Mouse (Mus musculus): ENCODE measurements around the gene Pcyt1a. TPM values are rescaled to one million over a fixed set of nuclear protein-coding genes. Genes with fewer than 3 reads are reported as not detected.

Pcyt1a gene
- total and polyA plus RNA-seq, 3 experiments: 44.3 to 133 (median 110) TPM

GRCm38 (mm10) chr16:32427506-32427905, 3.2 kb upstream of the Pcyt1a start:
- H3K36me3 ChIP-seq (ENCODE audit: control insufficient read depth, insufficient read depth, low read length): peaks cover 5% of the 10 kb centered on the region
- WGBS: 95% methylated on average over 3 of the region's 3 CpGs
- intact Hi-C loops (cut with DNase I): no loop called here
- no peak for TF ChIP-seq CTCF (IDR thresholded peaks at IDR 0.05)
- TF ChIP-seq EP300 (IDR thresholded peaks at IDR 0.05; ENCODE audit: insufficient read depth, low read depth, low read length): no peak
- no peak for TF ChIP-seq POLR2A (IDR thresholded peaks at IDR 0.05; ENCODE audit: insufficient read depth, low read depth, low read length)
- H3K4me1 ChIP-seq (ENCODE audit: control insufficient read depth, insufficient read depth, low read length): peaks cover 3% of the 10 kb centered on the region
- no peak overlapping the region for H3K9ac ChIP-seq (ENCODE audit: low read depth, low read length)
- H3K27me3 ChIP-seq (ENCODE audit: control insufficient read depth, insufficient read depth, low read length): no peaks in the 10 kb centered on the region
- H3K79me2 ChIP-seq (replicated peaks; ENCODE audit: control insufficient read depth, insufficient read depth, low read length): peaks cover 5% of the 10 kb centered on the region; the same call in 1 of the 2 replicates
- no peak overlapping the region for H3K27ac ChIP-seq
- no peak for DNase-seq
- no peak overlapping the region for H3K4me3 ChIP-seq

- peak overlapping the region; percentile 97 for H3K27ac ChIP-seq
- peaks cover 10% of the 10 kb centered on the region for H3K36me3 ChIP-seq (ENCODE audit: control insufficient read depth, insufficient read depth, low read length)
- H3K4me1 ChIP-seq (ENCODE audit: control insufficient read depth, insufficient read depth, low read length): peaks cover 5% of the 10 kb centered on the region
- H3K27me3 ChIP-seq (ENCODE audit: control insufficient read depth, insufficient read depth, low read length): no peaks in the 10 kb centered on the region
- peak overlapping the region; percentile 95 for H3K9ac ChIP-seq (ENCODE audit: low read depth, low read length)
- H3K79me2 ChIP-seq (replicated peaks; ENCODE audit: control insufficient read depth, insufficient read depth, low read length): peaks cover 6% of the 10 kb centered on the region; the same call in 1 of the 2 replicates
- WGBS: under 1% methylated on average over 28 of the region's 28 CpGs
- H3K4me3 ChIP-seq: peak overlapping the region; percentile 85
- DNase-seq: no peak
- intact Hi-C loops (cut with DNase I): no loop called here
- TF ChIP-seq CTCF (IDR thresholded peaks at IDR 0.05): no peak
- TF ChIP-seq EP300 (IDR thresholded peaks at IDR 0.05; ENCODE audit: insufficient read depth, low read depth, low read length): no peak
- TF ChIP-seq POLR2A (IDR thresholded peaks at IDR 0.05; ENCODE audit: insufficient read depth, low read depth, low read length): no peak
Measured at GRCm38 (mm10) chr16:32431047-32431591, 398 bp downstream of the Pcyt1a start.

GRCm38 (mm10) chr16:32431926-32432325, 1.2 kb downstream of the Pcyt1a start:
- peaks cover 6% of the 10 kb centered on the region; the same call in 1 of the 2 replicates for H3K79me2 ChIP-seq (replicated peaks; ENCODE audit: control insufficient read depth, insufficient read depth, low read length)
- H3K4me3 ChIP-seq: peak overlapping the region; percentile 85
- peaks cover 16% of the 10 kb centered on the region for H3K36me3 ChIP-seq (ENCODE audit: control insufficient read depth, insufficient read depth, low read length)
- TF ChIP-seq CTCF (IDR thresholded peaks at IDR 0.05) (no peak), POLR2A (IDR thresholded peaks at IDR 0.05; ENCODE audit: insufficient read depth, low read depth, low read length) (no peak), EP300 (IDR thresholded peaks at IDR 0.05; ENCODE audit: insufficient read depth, low read depth, low read length) (no peak)
- H3K9ac ChIP-seq (ENCODE audit: low read depth, low read length): no peak overlapping the region
- H3K4me1 ChIP-seq (ENCODE audit: control insufficient read depth, insufficient read depth, low read length): peaks cover 5% of the 10 kb centered on the region
- H3K27me3 ChIP-seq (ENCODE audit: control insufficient read depth, insufficient read depth, low read length): no peaks in the 10 kb centered on the region
- no peak for DNase-seq
- 92% methylated on average over 1 of the region's 1 CpGs for WGBS
- intact Hi-C loops (cut with DNase I): no loop called here
- peak overlapping the region; percentile 9; the same call in 1 of the 2 replicates for H3K27ac ChIP-seq

GRCm38 (mm10) chr16:32433138-32433537, 2.4 kb downstream of the Pcyt1a start:
- WGBS: 82% methylated on average over 2 of the region's 2 CpGs
- Histone ChIP-seq H3K36me3 (ENCODE audit: control insufficient read depth, insufficient read depth, low read length) (peaks cover 16% of the 10 kb centered on the region), H3K27ac (peak overlapping the region; percentile 74), H3K79me2 (replicated peaks; ENCODE audit: control insufficient read depth, insufficient read depth, low read length) (peaks cover 6% of the 10 kb centered on the region; the same call in 1 of the 2 replicates), H3K4me1 (ENCODE audit: control insufficient read depth, insufficient read depth, low read length) (peaks cover 7% of the 10 kb centered on the region), H3K9ac (ENCODE audit: low read depth, low read length) (no peak overlapping the region), H3K4me3 (no peak overlapping the region), H3K27me3 (ENCODE audit: control insufficient read depth, insufficient read depth, low read length) (no peaks in the 10 kb centered on the region)
- no peak for DNase-seq
- no peak for TF ChIP-seq POLR2A (IDR thresholded peaks at IDR 0.05; ENCODE audit: insufficient read depth, low read depth, low read length)
- no peak for TF ChIP-seq EP300 (IDR thresholded peaks at IDR 0.05; ENCODE audit: insufficient read depth, low read depth, low read length)
- TF ChIP-seq CTCF (IDR thresholded peaks at IDR 0.05): no peak
- intact Hi-C loops (cut with DNase I): no loop called here

GRCm38 (mm10) chr16:32434066-32434465, 3.3 kb downstream of the Pcyt1a start:
- H3K9ac ChIP-seq (ENCODE audit: low read depth, low read length): 0 out of 2 replicates have a peak overlapping the region, but pooled peaks have one; percentile 14
- no peak overlapping the region for H3K4me3 ChIP-seq
- peaks cover 16% of the 10 kb centered on the region for H3K36me3 ChIP-seq (ENCODE audit: control insufficient read depth, insufficient read depth, low read length)
- TF ChIP-seq POLR2A (IDR thresholded peaks at IDR 0.05; ENCODE audit: insufficient read depth, low read depth, low read length): no peak
- TF ChIP-seq EP300 (IDR thresholded peaks at IDR 0.05; ENCODE audit: insufficient read depth, low read depth, low read length): 0 out of 2 replicates have a peak, but pooled peaks have one; percentile 57
- TF ChIP-seq CTCF (IDR thresholded peaks at IDR 0.05): no peak
- 34% methylated on average over 6 of the region's 6 CpGs for WGBS
- H3K27me3 ChIP-seq (ENCODE audit: control insufficient read depth, insufficient read depth, low read length): no peaks in the 10 kb centered on the region
- DNase-seq: peak in 1 of 2 experiments; percentile 66
- peaks cover 7% of the 10 kb centered on the region for H3K4me1 ChIP-seq (ENCODE audit: control insufficient read depth, insufficient read depth, low read length)
- intact Hi-C loops (cut with DNase I): no loop called here
- peaks cover 8% of the 10 kb centered on the region; the same call in 1 of the 2 replicates for H3K79me2 ChIP-seq (replicated peaks; ENCODE audit: control insufficient read depth, insufficient read depth, low read length)
- H3K27ac ChIP-seq: peak overlapping the region; percentile 74

- no peak overlapping the region for H3K4me3 ChIP-seq
- peak overlapping the region; percentile 74 for H3K27ac ChIP-seq
- DNase-seq: no peak
- peaks cover 16% of the 10 kb centered on the region for H3K36me3 ChIP-seq (ENCODE audit: control insufficient read depth, insufficient read depth, low read length)
- no peak overlapping the region for H3K9ac ChIP-seq (ENCODE audit: low read depth, low read length)
- intact Hi-C loops (cut with DNase I): no loop called here
- no peaks in the 10 kb centered on the region for H3K27me3 ChIP-seq (ENCODE audit: control insufficient read depth, insufficient read depth, low read length)
- peaks cover 7% of the 10 kb centered on the region for H3K4me1 ChIP-seq (ENCODE audit: control insufficient read depth, insufficient read depth, low read length)
- peaks cover 8% of the 10 kb centered on the region; the same call in 1 of the 2 replicates for H3K79me2 ChIP-seq (replicated peaks; ENCODE audit: control insufficient read depth, insufficient read depth, low read length)
- TF ChIP-seq EP300 (IDR thresholded peaks at IDR 0.05; ENCODE audit: insufficient read depth, low read depth, low read length): no peak
- no peak for TF ChIP-seq CTCF (IDR thresholded peaks at IDR 0.05)
- no peak for TF ChIP-seq POLR2A (IDR thresholded peaks at IDR 0.05; ENCODE audit: insufficient read depth, low read depth, low read length)
Measured at GRCm38 (mm10) chr16:32434691-32435090, 4.0 kb downstream of the Pcyt1a start.
